Mouse (Mus musculus): ENCODE measurements around the gene Dgkz.

DNA sequence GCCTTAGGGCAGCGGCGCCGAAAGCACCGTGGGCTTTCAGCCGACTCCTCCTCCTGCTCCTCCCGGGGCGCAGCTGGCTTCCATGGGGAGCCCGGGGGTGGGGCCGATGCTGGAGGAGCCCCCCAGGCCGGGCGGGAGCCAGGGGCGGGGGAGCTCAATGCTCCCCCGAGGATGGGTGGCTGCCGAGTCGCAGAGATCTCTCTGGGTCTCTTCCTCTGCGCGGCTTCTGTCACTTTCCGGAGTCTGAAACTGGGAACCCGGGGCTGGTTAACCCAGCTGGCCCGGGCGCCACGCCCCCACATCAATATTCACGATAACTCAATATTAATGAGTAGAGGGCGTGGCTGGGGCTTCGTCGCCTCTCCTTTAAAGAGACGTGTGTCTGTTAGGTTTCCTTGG, 48.6 kb upstream of the Dgkz start, which contains the start of gene Creb3l1:
- TF ChIP-seq CTCF (IDR thresholded peaks at IDR 0.05; ENCODE audit: insufficient read depth, low read depth, low read length) (no peak), POLR2A (IDR thresholded peaks at IDR 0.05; ENCODE audit: insufficient read depth, low read depth, low read length) (no peak)
